Mouse (Mus musculus) heart, postnatal 0 days (tissue): ENCODE measurements around the gene Hist1h2ad.

Experiments used
- CTCF ChIP-seq: IDR thresholded peaks from 2 replicates; pipeline ENCODE4 v1.5.1; 2016; ENCODE audit warnings: antibody characterized with exemption, control low read depth, low read depth
- EP300 ChIP-seq: IDR thresholded peaks from 2 replicates; pipeline ENCODE4 v1.6.1; 2016; ENCODE audit warnings: antibody characterized with exemption, low read depth

- TF ChIP-seq CTCF (no peak), EP300 (no peak)
These were observed 41.7 kb upstream of the Hist1h2ad start for GRCm38 (mm10) chr13:23532262-23533075.
